Mouse (Mus musculus) heart, adult 2 months (tissue): ENCODE measurements around the gene Mettl1.

ENCODE experiments used
- CTCF ChIP-seq: fragments of 200-600 bp; IDR thresholded peaks from 2 replicates; pipeline ENCODE4 v1.8.1; 2022; ENCODE audit warnings: antibody characterized with exemption, mild to moderate bottlenecking, moderate library complexity
- EP300 ChIP-seq: fragments of 200-500 bp; IDR thresholded peaks from 2 replicates; pipeline ENCODE4 v1.6.1; 2011; ENCODE audit warnings: low read depth, low read length, control low read depth; ENCODE audit not compliant: insufficient read depth
- POLR2A ChIP-seq: fragments of 200-500 bp; IDR thresholded peaks from 2 replicates; pipeline ENCODE4 v1.6.1; 2011; ENCODE audit warnings: mild to moderate bottlenecking, low read depth, low read length, control low read depth; ENCODE audit not compliant: insufficient read depth

DNA sequence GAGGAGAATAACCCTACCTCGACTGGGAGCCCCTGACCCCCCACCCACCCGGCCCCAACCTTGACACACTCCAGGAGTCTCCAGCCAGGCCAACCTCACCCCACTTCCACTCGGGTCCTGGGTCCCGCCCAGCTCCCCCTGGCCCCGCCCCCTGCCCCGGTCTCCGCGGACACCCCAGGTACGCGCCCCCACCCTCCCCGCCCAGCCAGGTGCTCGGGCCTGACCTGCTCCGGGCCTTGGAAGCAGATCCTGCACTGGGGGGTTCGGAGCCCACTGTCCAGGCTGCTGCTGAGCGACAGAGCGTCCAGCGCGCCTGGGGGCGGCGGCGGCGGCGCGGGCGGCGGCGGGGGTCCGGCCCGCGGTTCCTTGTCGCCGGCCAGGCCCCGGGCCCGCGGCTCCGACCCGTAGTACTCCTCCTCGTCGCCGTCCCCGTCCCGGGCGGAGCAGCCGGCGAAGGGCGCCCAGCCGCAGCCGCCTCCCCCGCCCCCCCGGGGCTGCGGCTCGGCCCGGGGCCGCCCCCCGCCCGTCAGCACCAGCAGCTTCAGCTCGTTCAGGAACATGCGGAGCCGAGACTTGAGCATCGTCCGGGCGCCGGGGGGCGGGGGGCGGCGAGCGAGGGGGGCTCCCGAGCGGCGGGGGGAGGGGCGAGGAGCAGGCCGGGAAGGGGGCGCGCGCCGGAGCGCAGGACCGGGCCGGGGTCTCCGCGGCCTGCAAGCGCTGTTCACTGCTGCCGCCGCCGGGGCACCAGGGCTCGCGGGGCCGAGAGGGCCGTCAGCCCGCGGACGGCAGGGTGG, 18.2 kb downstream of the Mettl1 start:
- TF ChIP-seq CTCF (no peak), POLR2A (no peak), EP300 (no peak)
